9 mouse cellular contexts compared by ENCODE assay signal in the genomic region with DNA sequence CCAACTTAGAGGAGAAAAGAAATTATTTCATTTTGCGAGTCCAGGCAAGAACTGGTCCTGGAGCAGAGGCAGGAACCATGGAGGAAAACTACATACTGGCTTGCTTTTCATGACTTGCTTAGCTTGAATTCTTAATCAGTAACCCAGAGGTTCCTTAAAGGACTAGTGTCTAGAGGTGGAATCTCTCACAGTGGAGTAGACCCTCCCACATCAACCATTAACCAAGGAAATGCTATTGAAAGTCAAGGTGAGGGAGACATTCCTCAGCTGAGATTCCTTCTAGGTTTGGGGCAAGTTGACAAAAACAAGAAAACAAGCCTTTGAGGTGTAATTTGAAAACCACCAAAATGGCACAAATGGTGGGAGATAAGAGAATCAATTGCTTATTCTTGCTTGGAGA. TPM values are rescaled to one million over a fixed set of nuclear protein-coding genes. Genes with fewer than 3 reads are reported as not detected.
DNase-seq lines count a peak whose midpoint lies in the region; ATAC-seq lines count a peak whose summit lies in the region.
"Had no signal": no experiment of that assay in that cellular context is flagged by ENCODE, and none has a peak within 500 bp of the region (broad histone marks: within the 10 kb centered on the region; RNA-seq: fewer than 3 reads in every experiment).

Scp2 (minus strand) TSS at position 119 of the 400 bp plus-strand sequence.

- DNase-seq in urinary bladder, adult 2 months (ENCODE audit: low spot score), result no peak
- no peak for DNase-seq in urinary bladder, adult 18-20 months (ENCODE audit: low spot score in 2 of 2)
- no peak for DNase-seq in forebrain, embryonic 11.5 days (ENCODE audit: low spot score)
- no peak for DNase-seq in heart, postnatal 4 days
- DNase-seq in left cerebral cortex, postnatal 4 days, result no peak
- DNase-seq in thymus, postnatal 4 days, result no peak
- DNase-seq in urinary bladder, postnatal 4 days (ENCODE audit: low spot score in 2 of 2), result no peak

- H3K9me3 ChIP-seq in forebrain, embryonic 11.5 days (ENCODE audit: control insufficient read depth, low read length), result no peaks in the 10 kb centered on the region; the same call in 1 of the 2 replicates
- no peaks in the 10 kb centered on the region for H3K9me3 ChIP-seq in neural tube, embryonic 13.5 days

- H3K36me3 ChIP-seq in forebrain, embryonic 11.5 days (ENCODE audit: control insufficient read depth, insufficient read depth, low read length), result no peaks in the 10 kb centered on the region
- H3K36me3 ChIP-seq in neural tube, embryonic 13.5 days, result no peaks in the 10 kb centered on the region

- no peaks in the 10 kb centered on the region for H3K27me3 ChIP-seq in forebrain, embryonic 11.5 days (ENCODE audit: control insufficient read depth, insufficient read depth, low read length)
- H3K27me3 ChIP-seq in neural tube, embryonic 13.5 days, result no peaks in the 10 kb centered on the region

- no peak within 1 kb of the TSS for H3K27ac ChIP-seq in forebrain, embryonic 11.5 days (ENCODE audit: low read depth, low read length)
- H3K27ac ChIP-seq in neural tube, embryonic 13.5 days (replicated peaks), result no peak within 1 kb of the TSS

- ATAC-seq in forebrain, embryonic 11.5 days (replicated peaks; ENCODE audit: low FRiP score), result no peak
- ATAC-seq in neural tube, embryonic 13.5 days (ENCODE audit: low read depth), result no peak

- no peak within 1 kb of the TSS for H3K4me3 ChIP-seq in forebrain, embryonic 11.5 days (ENCODE audit: low read depth, low read length)
- no peak within 1 kb of the TSS for H3K4me3 ChIP-seq in neural tube, embryonic 13.5 days
- H3K4me3 ChIP-seq: erythroblast, embryonic 14.5 days had no signal

- intact Hi-C loops in left cerebral cortex, postnatal 4 days (cut with DNase I), result no loop called here

- 91% methylated on average over 1 of the region's 1 CpGs for WGBS in forebrain, embryonic 11.5 days
- 90% methylated on average over 1 of the region's 1 CpGs for WGBS in neural tube, embryonic 13.5 days

- no peaks in the 10 kb centered on the region for H3K4me1 ChIP-seq in forebrain, embryonic 11.5 days (replicated peaks; ENCODE audit: control insufficient read depth, insufficient read depth, low read length)
- H3K4me1 ChIP-seq in neural tube, embryonic 13.5 days (replicated peaks), result no peaks in the 10 kb centered on the region

- H3K4me2 ChIP-seq in forebrain, embryonic 11.5 days (ENCODE audit: low read depth, low read length, severe bottlenecking), result no peak within 1 kb of the TSS
- H3K4me2 ChIP-seq in neural tube, embryonic 13.5 days, result no peak within 1 kb of the TSS

- no peak within 1 kb of the TSS for H3K9ac ChIP-seq in forebrain, embryonic 11.5 days (ENCODE audit: low read length)
- no peak within 1 kb of the TSS for H3K9ac ChIP-seq in neural tube, embryonic 13.5 days

RNA-seq across cellular contexts. Expression of gene Scp2, which starts in this region (rescaled TPM):
- 423 and 476 TPM in 2 replicates for polyA plus RNA-seq in urinary bladder, adult 2 months (2012; rRNA removed)
- 200 and 225 TPM in 2 replicates for polyA plus RNA-seq in forebrain, embryonic 11.5 days (2014; fragmentation: Nextera tagmentation; extraction: Ambion mirVana)
- total RNA-seq in heart, postnatal 4 days (2021), result 100 to 1,000 TPM; 119 to 132 TPM
- 10 to 100 TPM; 73.0 to 79.8 TPM for total RNA-seq in left cerebral cortex, postnatal 4 days (2021)
- polyA plus RNA-seq in neural tube, embryonic 13.5 days (2015; fragmentation: Nextera tagmentation; extraction: Ambion mirVana), result 222 and 243 TPM in 2 replicates
